Mouse (Mus musculus) forebrain, embryonic 16.5 days (tissue): Measurements from ENCODE around the gene Gabbr1. TPM values are rescaled to one million over a fixed set of nuclear protein-coding genes. Genes with fewer than 3 reads are reported as not detected.

Source experiments
- ATAC-seq: fragments of 200-750 bp; cut with Nextera tagmentation; 2 replicates; pipeline ENCODE4 v1.8.0; 2017; ENCODE audit warnings: mild to moderate bottlenecking, moderate library complexity
- H3K27ac ChIP-seq: fragments of 300-500 bp; sonication (generic); 2 replicates; pipeline ENCODE4 v1.5.1; 2014; ENCODE audit warnings: low read length, control low read depth
- H3K27me3 ChIP-seq: fragments of 300-500 bp; sonication (generic); replicated peaks from 2 replicates; pipeline ENCODE4 v1.6.1; 2014; ENCODE audit warnings: low read length; ENCODE audit not compliant: control insufficient read depth, insufficient read depth
- H3K36me3 ChIP-seq: fragments of 300-500 bp; sonication (generic); 2 replicates; pipeline ENCODE4 v1.6.1; 2014; ENCODE audit not compliant: control insufficient read depth, insufficient read depth
- H3K4me1 ChIP-seq: fragments of 300-500 bp; sonication (generic); replicated peaks from 2 replicates; pipeline ENCODE4 v1.6.1; 2014; ENCODE audit warnings: low read length; ENCODE audit not compliant: control insufficient read depth, insufficient read depth
- H3K4me2 ChIP-seq: fragments of 300-500 bp; sonication (generic); 2 replicates; pipeline ENCODE4 v1.6.1; 2014; ENCODE audit warnings: mild to moderate bottlenecking, low read length, control low read depth
- H3K4me3 ChIP-seq: fragments of 300-500 bp; sonication (generic); replicated peaks from 2 replicates; pipeline ENCODE4 v1.5.1; 2014; ENCODE audit warnings: mild to moderate bottlenecking, low read length, control low read depth
- H3K9ac ChIP-seq: fragments of 300-500 bp; sonication (generic); replicated peaks from 2 replicates; pipeline ENCODE4 v1.6.1; 2014; ENCODE audit warnings: low read depth, low read length, control low read depth
- H3K9me3 ChIP-seq: fragments of 300-500 bp; sonication (generic); 2 replicates; pipeline ENCODE4 v1.6.1; 2016; ENCODE audit warnings: low read length; ENCODE audit not compliant: control insufficient read depth
- WGBS: fragments of 180-500 bp; shearing (Covaris S2); extraction: QIAGEN DNeasy Blood & Tissue Kit; methylation state at CpG from one replicate; pipeline ENCODE4 v1.1.7; 2014; 5-methylcytosine and 5-hydroxymethylcytosine counted together
- polyA plus RNA-seq: library from polyadenylated mRNA; unstranded; fragments of >200 nt; fragmentation: Nextera tagmentation; extraction: Ambion mirVana; gene quantifications from 2 replicates; pipeline ENCODE4 v1.2.1, GENCODE M21; 2015

Gabbr1 gene
- 46.0 and 58.6 TPM in 2 replicates for polyA plus RNA-seq

GRCm38 (mm10) chr17:37045611-37046311, at the start of gene Gabbr1:
Gabbr1 (plus strand) TSS chr17:37045966.
- Histone ChIP-seq H3K4me1 (peaks cover 33% of the 10 kb centered on the region), H3K27ac (peak within 1 kb of the TSS; percentile 94), H3K9ac (peak within 1 kb of the TSS; percentile 98), H3K9me3 (no peaks in the 10 kb centered on the region), H3K4me2 (peak within 1 kb of the TSS; percentile 81), H3K27me3 (no peaks in the 10 kb centered on the region), H3K4me3 (peak within 1 kb of the TSS; percentile 89), H3K36me3 (no peaks in the 10 kb centered on the region)
- WGBS, result under 1% methylated on average over 44 of the region's 55 CpGs
- ATAC-seq, result peak; percentile 79

- no peaks in the 10 kb centered on the region for H3K9me3 ChIP-seq
- ATAC-seq, result no peak
- no peak overlapping the region for H3K4me3 ChIP-seq
- no peak overlapping the region for H3K27ac ChIP-seq
- H3K4me1 ChIP-seq, result no peaks in the 10 kb centered on the region
- 29% methylated on average over 7 of the region's 7 CpGs for WGBS
- no peak overlapping the region for H3K9ac ChIP-seq
- H3K36me3 ChIP-seq, result no peaks in the 10 kb centered on the region
- H3K27me3 ChIP-seq, result no peaks in the 10 kb centered on the region
- no peak overlapping the region for H3K4me2 ChIP-seq
Observed at GRCm38 (mm10) chr17:36997033-36997735, 48.6 kb upstream of the Gabbr1 start.

- 73% methylated on average over 2 of the region's 2 CpGs for WGBS
- no peaks in the 10 kb centered on the region for H3K9me3 ChIP-seq
- no peak for ATAC-seq
- no peaks in the 10 kb centered on the region for H3K27me3 ChIP-seq
- no peaks in the 10 kb centered on the region for H3K36me3 ChIP-seq
- H3K9ac ChIP-seq, result no peak overlapping the region
- no peak overlapping the region for H3K27ac ChIP-seq
- no peak overlapping the region for H3K4me2 ChIP-seq
- H3K4me1 ChIP-seq, result no peaks in the 10 kb centered on the region
- no peak overlapping the region for H3K4me3 ChIP-seq
Observed at GRCm38 (mm10) chr17:36998477-36998876, 47.3 kb upstream of the Gabbr1 start.

GRCm38 (mm10) chr17:37000863-37001262, 44.9 kb upstream of the Gabbr1 start, which contains the start of gene Zfp57:
Zfp57 (plus strand) TSS chr17:37001163.
- 95% methylated on average over 7 of the region's 7 CpGs for WGBS
- no peak for ATAC-seq
- H3K9me3 ChIP-seq, result no peaks in the 10 kb centered on the region
- H3K4me3 ChIP-seq, result peak within 1 kb of the TSS; percentile 56; the same call in 1 of the 2 replicates
- no peaks in the 10 kb centered on the region for H3K27me3 ChIP-seq
- H3K36me3 ChIP-seq, result peaks cover 4% of the 10 kb centered on the region; the same call in 1 of the 2 replicates
- no peak within 1 kb of the TSS for H3K9ac ChIP-seq
- H3K27ac ChIP-seq, result no peak within 1 kb of the TSS
- peak within 1 kb of the TSS; percentile 54 for H3K4me2 ChIP-seq
- H3K4me1 ChIP-seq, result peaks cover 14% of the 10 kb centered on the region

- peak overlapping the region; percentile 87 for H3K9ac ChIP-seq
- peak; percentile 87 for ATAC-seq
- H3K4me1 ChIP-seq, result peaks cover 17% of the 10 kb centered on the region
- H3K4me2 ChIP-seq, result peak overlapping the region; percentile 54
- H3K27me3 ChIP-seq, result no peaks in the 10 kb centered on the region
- H3K9me3 ChIP-seq, result no peaks in the 10 kb centered on the region
- under 1% methylated on average over 49 of the region's 49 CpGs for WGBS
- H3K27ac ChIP-seq, result peak overlapping the region; percentile 95
- peaks cover 16% of the 10 kb centered on the region; the same call in 1 of the 2 replicates for H3K36me3 ChIP-seq
- peak overlapping the region; percentile 56 for H3K4me3 ChIP-seq
Observed at GRCm38 (mm10) chr17:37002364-37003330, 43.1 kb upstream of the Gabbr1 start.

GRCm38 (mm10) chr17:37003366-37003765, 42.4 kb upstream of the Gabbr1 start:
- Histone ChIP-seq H3K4me1 (peaks cover 19% of the 10 kb centered on the region), H3K27ac (peak overlapping the region; percentile 95), H3K27me3 (no peaks in the 10 kb centered on the region), H3K4me2 (peak overlapping the region; percentile 54), H3K4me3 (peak overlapping the region; percentile 56), H3K9ac (peak overlapping the region; percentile 87), H3K9me3 (no peaks in the 10 kb centered on the region), H3K36me3 (peaks cover 20% of the 10 kb centered on the region; the same call in 1 of the 2 replicates)
- WGBS, result 20% methylated on average over 4 of the region's 4 CpGs
- ATAC-seq, result peak; percentile 29; the same call in 1 of the 2 replicates

- no peak overlapping the region for H3K4me2 ChIP-seq
- peaks cover 43% of the 10 kb centered on the region for H3K36me3 ChIP-seq
- WGBS, result 89% methylated on average over 6 of the region's 6 CpGs
- no peak overlapping the region for H3K27ac ChIP-seq
- H3K4me1 ChIP-seq, result peaks cover 21% of the 10 kb centered on the region
- H3K9me3 ChIP-seq, result no peaks in the 10 kb centered on the region
- H3K9ac ChIP-seq, result no peak overlapping the region
- H3K4me3 ChIP-seq, result no peak overlapping the region
- no peak for ATAC-seq
- H3K27me3 ChIP-seq, result no peaks in the 10 kb centered on the region
Observed at GRCm38 (mm10) chr17:37008161-37008560, 37.6 kb upstream of the Gabbr1 start.

GRCm38 (mm10) chr17:37009460-37010042, 36.2 kb upstream of the Gabbr1 start:
- Histone ChIP-seq H3K4me3 (no peak overlapping the region), H3K4me1 (peaks cover 12% of the 10 kb centered on the region), H3K9ac (no peak overlapping the region), H3K9me3 (no peaks in the 10 kb centered on the region), H3K36me3 (peaks cover 43% of the 10 kb centered on the region), H3K4me2 (no peak overlapping the region), H3K27me3 (no peaks in the 10 kb centered on the region), H3K27ac (no peak overlapping the region)
- 94% methylated on average over 17 of the region's 17 CpGs for WGBS
- no peak for ATAC-seq
